In the genomic region with DNA sequence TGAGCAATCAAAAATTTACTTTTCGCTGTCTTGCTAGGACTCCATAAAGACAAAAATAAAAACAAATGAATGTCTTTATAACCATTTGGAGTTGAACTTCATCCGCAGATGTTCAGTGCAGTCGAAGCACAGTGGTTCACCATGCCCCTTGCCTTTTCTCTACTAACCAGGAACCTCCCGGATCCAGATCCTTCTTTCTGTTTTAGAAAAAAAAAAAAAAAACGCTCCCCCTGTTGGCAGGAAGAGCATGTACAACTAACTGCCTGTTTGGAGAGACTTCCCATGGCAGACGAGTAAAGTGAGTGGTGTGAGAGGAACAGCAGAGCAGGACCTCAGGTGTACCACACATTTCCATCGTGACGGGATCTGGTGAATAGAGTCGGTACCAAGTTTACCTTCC, we compare ENCODE assay signal across 8 mouse cellular contexts. TPM values are rescaled to one million over a fixed set of nuclear protein-coding genes. Genes with fewer than 3 reads are reported as not detected.
DNase-seq lines count a peak whose midpoint lies in the region; ATAC-seq and TF ChIP-seq lines count a peak whose summit lies in the region.

No protein-coding gene starts in this region.

- 28% methylated on average over 9 of the region's 9 CpGs for WGBS in heart, adult 2 months
- WGBS in embryonic facial prominence, embryonic 15.5 days: 33% methylated on average over 9 of the region's 9 CpGs
- 33% methylated on average over 9 of the region's 9 CpGs for WGBS in intestine, embryonic 16.5 days

- TF ChIP-seq EP300 in heart, adult 2 months (IDR thresholded peaks at IDR 0.05; ENCODE audit: insufficient read depth, low read depth, low read length): no peak

- no peak for DNase-seq in heart, adult 2 months
- DNase-seq in heart, postnatal 14 days: no peak
- peak; percentile 70 for DNase-seq in ES-CJ7 (ENCODE audit: low read depth, low spot score)
- DNase-seq in right cerebral cortex, postnatal 25 days: no peak
- DNase-seq in cerebellum, postnatal 36 days: no peak

- intact Hi-C loops in heart, adult 2 months (cut with DNase I): no loop called here
- intact Hi-C loops in heart, postnatal 14 days (cut with DNase I): loop anchor here (5.0 kb wide), 2 partner anchors 69 to 144 kb away; no protein-coding TSS in a partner anchor

- no peaks in the 10 kb centered on the region for H3K9me3 ChIP-seq in embryonic facial prominence, embryonic 15.5 days (replicated peaks)
- H3K9me3 ChIP-seq in intestine, embryonic 16.5 days (ENCODE audit: control insufficient read depth, low read length): no peaks in the 10 kb centered on the region

- TF ChIP-seq CTCF in heart, adult 2 months (IDR thresholded peaks at IDR 0.05): peak; percentile 73

- H3K4me2 ChIP-seq in embryonic facial prominence, embryonic 15.5 days (replicated peaks): peak overlapping the region; percentile 88
- H3K4me2 ChIP-seq in intestine, embryonic 16.5 days (ENCODE audit: low read depth, low read length): peak overlapping the region; percentile 74

- no peaks in the 10 kb centered on the region; the same call in 1 of the 2 replicates for H3K79me2 ChIP-seq in heart, adult 2 months (replicated peaks; ENCODE audit: control insufficient read depth, insufficient read depth, low read length)

- no peak for ATAC-seq in embryonic facial prominence, embryonic 15.5 days (ENCODE audit: insufficient number of reproducible peaks, low FRiP score, low TSS enrichment, low read depth)
- no peak for ATAC-seq in intestine, embryonic 16.5 days
- peak; percentile 36; the same call in 1 of the 2 replicates for ATAC-seq in monocyte, adult 5-6 weeks (replicated peaks; ENCODE audit: insufficient number of reproducible peaks, low FRiP score, low TSS enrichment, poor library complexity, severe bottlenecking)

- peaks cover 3% of the 10 kb centered on the region for H3K4me1 ChIP-seq in heart, adult 2 months (ENCODE audit: control insufficient read depth, insufficient read depth, low read length)
- peaks cover 24% of the 10 kb centered on the region; the same call in 1 of the 2 replicates for H3K4me1 ChIP-seq in embryonic facial prominence, embryonic 15.5 days
- H3K4me1 ChIP-seq in intestine, embryonic 16.5 days (ENCODE audit: control insufficient read depth, insufficient read depth, low read length): peaks cover 2% of the 10 kb centered on the region; the same call in 1 of the 2 replicates

- H3K4me3 ChIP-seq in heart, adult 2 months: peak overlapping the region; percentile 78
- H3K4me3 ChIP-seq in embryonic facial prominence, embryonic 15.5 days (replicated peaks): peak overlapping the region; percentile 88; the same call in 1 of the 2 replicates
- H3K4me3 ChIP-seq in intestine, embryonic 16.5 days (ENCODE audit: low read length): peak overlapping the region; percentile 76

- no peak overlapping the region for H3K27ac ChIP-seq in heart, adult 2 months
- no peak overlapping the region for H3K27ac ChIP-seq in embryonic facial prominence, embryonic 15.5 days (replicated peaks)
- no peak overlapping the region for H3K27ac ChIP-seq in intestine, embryonic 16.5 days (ENCODE audit: low read length)

- H3K36me3 ChIP-seq in heart, adult 2 months (ENCODE audit: control insufficient read depth, insufficient read depth, low read length): peaks cover 2% of the 10 kb centered on the region
- no peaks in the 10 kb centered on the region; the same call in 1 of the 2 replicates for H3K36me3 ChIP-seq in embryonic facial prominence, embryonic 15.5 days
- H3K36me3 ChIP-seq in intestine, embryonic 16.5 days (ENCODE audit: control insufficient read depth, insufficient read depth, low read length): no peaks in the 10 kb centered on the region

- TF ChIP-seq POLR2A in heart, adult 2 months (IDR thresholded peaks at IDR 0.05; ENCODE audit: insufficient read depth, low read depth, low read length): no peak

- H3K9ac ChIP-seq in heart, adult 2 months (ENCODE audit: low read depth, low read length): no peak overlapping the region
- H3K9ac ChIP-seq in embryonic facial prominence, embryonic 15.5 days: no peak overlapping the region
- no peak overlapping the region for H3K9ac ChIP-seq in intestine, embryonic 16.5 days (ENCODE audit: low read depth, low read length)

- no peaks in the 10 kb centered on the region for H3K27me3 ChIP-seq in heart, adult 2 months (ENCODE audit: control insufficient read depth, insufficient read depth, low read length)
- no peaks in the 10 kb centered on the region for H3K27me3 ChIP-seq in embryonic facial prominence, embryonic 15.5 days
- H3K27me3 ChIP-seq in intestine, embryonic 16.5 days (replicated peaks; ENCODE audit: control insufficient read depth, insufficient read depth, low read length): no peaks in the 10 kb centered on the region

RNA-seq across cellular contexts. Expression of gene Gclc, which starts 1.7 kb away (rescaled TPM):
- 10 to 100 TPM; 10.6 to 12.0 TPM for total RNA-seq in heart, adult 2 months (2021)
- polyA plus RNA-seq in heart, adult 2 months (2012; rRNA removed): 6.6 and 9.3 TPM in 2 replicates
- 10 to 100 TPM in 1 of 2 experiments, 1 to 10 TPM in 1; 9.7 to 11.6 TPM for total RNA-seq in heart, postnatal 14 days (2021)
- polyA plus RNA-seq in embryonic facial prominence, embryonic 15.5 days (2015; fragmentation: Nextera tagmentation; extraction: Ambion mirVana): 16.3 and 17.1 TPM in 2 replicates
- 4.7 and 10.1 TPM in 2 replicates for polyA plus RNA-seq in intestine, embryonic 16.5 days (2015; fragmentation: Nextera tagmentation; extraction: Ambion mirVana)
- total RNA-seq in monocyte, adult 5-6 weeks (2017): 22.2 to 34.3 TPM (median 29.9 TPM) in 3 replicates
